Mouse (Mus musculus): Measurements from ENCODE around the gene Lhx5.

- TF ChIP-seq CTCF (IDR thresholded peaks at IDR 0.05; ENCODE audit: borderline replicate concordance, control insufficient read depth, extremely low read depth, insufficient read depth, low read length, poor library complexity), result no peak
- TF ChIP-seq POLR2A (IDR thresholded peaks at IDR 0.05; ENCODE audit: control insufficient read depth, extremely low read depth, insufficient read depth, low read length, poor library complexity), result no peak
Observed at GRCm38 (mm10) chr5:120389973-120390372, 41.5 kb upstream of the Lhx5 start.

Measured in thymus, adult 2 months (tissue).